Mouse (Mus musculus): ENCODE results near the gene Lhfpl2.

- TF ChIP-seq CTCF (IDR thresholded peaks at IDR 0.05; ENCODE audit: low read depth) (no peak), EP300 (optimal IDR thresholded peaks at IDR 0.05) (no peak)
Observed at GRCm38 (mm10) chr13:94198616-94199015, 141.0 kb downstream of the Lhfpl2 start.
